Mouse (Mus musculus): ENCODE results near the gene Trim37.

DNA sequence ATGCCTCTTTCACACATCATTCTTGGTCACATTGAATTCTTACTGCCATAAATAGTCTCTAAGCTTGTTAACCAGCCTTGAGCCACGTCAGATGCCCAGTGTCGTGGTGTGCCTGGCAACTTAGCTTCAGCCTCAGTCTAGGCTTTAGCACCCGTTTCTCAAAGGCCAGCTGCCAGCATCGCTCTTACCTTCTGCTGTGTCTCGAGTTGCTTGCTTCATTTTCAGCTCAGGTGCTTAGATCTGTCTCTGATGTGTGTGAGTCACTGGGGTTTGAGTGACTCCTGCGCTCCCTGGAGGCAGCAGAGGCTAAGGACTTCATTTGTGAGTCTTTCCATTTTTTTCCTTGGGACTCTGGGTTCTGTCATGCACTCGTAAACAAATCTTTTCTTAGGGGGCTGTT lies 114.4 kb downstream of the Trim37 start:
- TF ChIP-seq CTCF (IDR thresholded peaks at IDR 0.05) (0 out of 2 replicates have a peak, but pooled peaks have one; percentile 5), EP300 (IDR thresholded peaks at IDR 0.05) (no peak)
